In genomic region chr9:80026017-80026416, GRCm38 (mm10) we compare ENCODE assay signal across 8 mouse cellular contexts. TPM values are rescaled to one million over a fixed set of nuclear protein-coding genes. Genes with fewer than 3 reads are reported as not detected.
A peak's percentile ranks its signal among the peaks of the same experiment; 100 is the strongest.
DNase-seq lines count a peak whose midpoint lies in the region; ATAC-seq lines count a peak whose summit lies in the region.

No protein-coding gene starts in this region.

- DNase-seq in CD4-positive, CD25-positive, alpha-beta regulatory T cell, adult 2 months (ENCODE audit: low read depth, low spot score) = peak; percentile 81
- peak; percentile 22 for DNase-seq in Muller cell, postnatal 12 days (ENCODE audit: inconsistent ontology term)
- DNase-seq in cerebellum, postnatal 10 days = peak; percentile 65 to 80
- peak; percentile 42 for DNase-seq in gastrocnemius, postnatal 14 days
- peak; percentile 54 to 72 for DNase-seq in kidney, adult 8-10 months
- DNase-seq in liver, embryonic 11.5 days (ENCODE audit: low spot score) = no peak
- DNase-seq in ovary, postnatal 14 days (ENCODE audit: low spot score) = peak; percentile 60
- DNase-seq in thymus, postnatal 4 days = peak; percentile 71

- H3K4me2 ChIP-seq in liver, embryonic 11.5 days = no peak overlapping the region

- no peak overlapping the region for H3K4me3 ChIP-seq in liver, embryonic 11.5 days (ENCODE audit: low read depth, low read length)

- H3K27ac ChIP-seq in liver, embryonic 11.5 days (ENCODE audit: low read depth, low read length) = no peak overlapping the region

- no peaks in the 10 kb centered on the region for H3K27me3 ChIP-seq in liver, embryonic 11.5 days (replicated peaks; ENCODE audit: control insufficient read depth, insufficient read depth, low read length)

- H3K36me3 ChIP-seq in liver, embryonic 11.5 days (ENCODE audit: control insufficient read depth, insufficient read depth, low read length) = no peaks in the 10 kb centered on the region

- 2% methylated on average over 2 of the region's 2 CpGs for WGBS in liver, embryonic 11.5 days

- H3K4me1 ChIP-seq in liver, embryonic 11.5 days (replicated peaks; ENCODE audit: control insufficient read depth, insufficient read depth, low read length) = no peaks in the 10 kb centered on the region; the same call in 1 of the 2 replicates

- no peaks in the 10 kb centered on the region for H3K9me3 ChIP-seq in liver, embryonic 11.5 days (ENCODE audit: control insufficient read depth, low read length)

- 0 out of 2 replicates have a peak, but pooled peaks have one; percentile 49 for ATAC-seq in liver, embryonic 11.5 days (replicated peaks; ENCODE audit: low FRiP score)

- intact Hi-C loops in gastrocnemius, postnatal 14 days (cut with DNase I; ENCODE audit: low total_unique reads) = no loop called here

- H3K9ac ChIP-seq in liver, embryonic 11.5 days (ENCODE audit: low read depth, low read length) = no peak overlapping the region

RNA-seq across cellular contexts. Expression of gene Filip1, which starts 13.4 kb away (rescaled TPM):
- total RNA-seq in gastrocnemius, postnatal 14 days (2021) = 10 to 100 TPM; 73.8 to 75.7 TPM
- polyA plus RNA-seq in liver, embryonic 11.5 days (2014; fragmentation: Nextera tagmentation; extraction: Ambion mirVana) = 1.3 and 1.8 TPM in 2 replicates

RNA-seq across cellular contexts. Expression of gene Senp6, which starts 40.7 kb away (rescaled TPM):
- 10 to 100 TPM; 48.5 to 53.1 TPM for total RNA-seq in gastrocnemius, postnatal 14 days (2021)
- polyA plus RNA-seq in liver, embryonic 11.5 days (2014; fragmentation: Nextera tagmentation; extraction: Ambion mirVana) = 36.9 and 41.6 TPM in 2 replicates
